Mouse (Mus musculus): Measurements from ENCODE around the gene Cttn. TPM values are rescaled to one million over a fixed set of nuclear protein-coding genes. Genes with fewer than 3 reads are reported as not detected.

Gene Cttn
- polyA plus RNA-seq, 1 experiment: 311 TPM

DNA sequence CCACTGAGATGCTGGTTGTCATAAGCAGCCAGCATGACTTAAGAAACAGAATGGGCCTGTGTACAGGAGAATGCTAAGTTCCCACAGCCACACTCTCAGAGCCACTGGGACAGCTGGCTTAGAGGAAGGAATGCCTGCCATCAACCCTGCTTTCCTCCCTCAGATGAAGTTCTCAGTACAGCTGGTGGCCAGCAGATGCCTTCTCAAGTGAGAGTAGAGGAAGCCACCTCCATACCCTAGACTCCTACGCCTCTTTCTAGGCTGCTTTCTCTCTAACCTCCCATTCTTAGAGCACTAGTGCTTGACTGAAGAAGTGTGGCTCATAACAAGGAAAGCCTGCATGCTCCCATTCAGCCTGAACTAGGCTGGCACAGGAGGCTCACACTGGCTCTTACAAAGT is 8.8 kb upstream of the Cttn start:
- Histone ChIP-seq H3K4me1 (peaks cover 91% of the 10 kb centered on the region), H3K9me3 (peaks cover 19% of the 10 kb centered on the region), H3K36me3 (replicated peaks; ENCODE audit: low read length) (peaks cover 95% of the 10 kb centered on the region), H3K4me3 (replicated peaks) (no peak overlapping the region), H3K27me3 (replicated peaks) (no peaks in the 10 kb centered on the region)
- TF ChIP-seq GATA1 (IDR thresholded peaks at IDR 0.05; ENCODE audit: borderline replicate concordance, low read length): no peak

DNA sequence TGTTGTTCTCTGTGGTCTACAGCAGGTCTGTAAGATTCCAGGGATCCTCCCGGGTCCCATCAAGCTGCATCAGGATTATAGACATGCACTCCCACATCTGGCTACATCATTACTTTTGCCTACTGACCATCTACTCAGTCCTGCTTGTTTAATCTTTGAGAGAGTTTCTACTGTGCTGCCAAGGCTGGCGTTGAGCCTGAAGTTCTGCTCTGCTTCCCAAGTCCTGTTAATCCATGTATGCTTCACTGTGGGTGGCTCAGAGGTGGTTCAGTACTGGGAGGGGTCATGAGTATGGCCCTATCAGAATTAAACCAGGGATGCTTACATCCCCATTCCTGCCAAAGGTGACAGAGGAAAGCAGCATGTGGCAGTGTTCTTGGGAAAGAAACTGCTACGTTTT is 4.9 kb upstream of the Cttn start:
- peaks cover 19% of the 10 kb centered on the region for H3K9me3 ChIP-seq
- H3K36me3 ChIP-seq (replicated peaks; ENCODE audit: low read length): peaks cover 88% of the 10 kb centered on the region
- H3K4me1 ChIP-seq: peaks cover 88% of the 10 kb centered on the region
- no peaks in the 10 kb centered on the region for H3K27me3 ChIP-seq (replicated peaks)
- TF ChIP-seq FLI1 (IDR thresholded peaks at IDR 0.05; ENCODE audit: low read length) (no peak), GATA1 (IDR thresholded peaks at IDR 0.05; ENCODE audit: borderline replicate concordance, low read length) (no peak)
- no peak overlapping the region for H3K4me3 ChIP-seq (replicated peaks)

DNA sequence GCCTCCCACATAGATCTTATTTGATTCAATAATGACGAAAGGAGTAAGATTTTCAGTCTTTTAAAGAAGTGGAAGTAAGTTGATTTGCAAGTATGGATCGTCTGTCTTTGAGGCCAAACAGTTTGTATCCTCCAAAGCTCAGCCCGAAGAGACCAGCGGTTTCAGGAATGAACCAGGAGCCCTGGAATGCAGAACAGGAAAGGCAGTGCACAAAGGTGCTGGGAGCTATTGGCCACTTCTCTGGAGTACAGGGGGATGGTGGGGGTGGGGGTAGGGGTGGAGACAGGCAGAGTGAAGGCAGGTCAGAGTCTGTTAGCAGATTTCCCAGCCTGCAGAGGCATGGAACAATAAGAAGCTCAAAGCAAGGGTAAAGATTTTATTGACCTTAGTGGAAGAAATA is 2.7 kb upstream of the Cttn start:
- H3K36me3 ChIP-seq (replicated peaks; ENCODE audit: low read length): peaks cover 78% of the 10 kb centered on the region
- H3K9me3 ChIP-seq: peaks cover 23% of the 10 kb centered on the region
- TF ChIP-seq GATA1 (IDR thresholded peaks at IDR 0.05; ENCODE audit: borderline replicate concordance, low read length) (no peak), FLI1 (IDR thresholded peaks at IDR 0.05; ENCODE audit: low read length) (no peak)
- H3K4me3 ChIP-seq (replicated peaks): no peak overlapping the region
- peaks cover 88% of the 10 kb centered on the region for H3K4me1 ChIP-seq
- H3K27me3 ChIP-seq (replicated peaks): no peaks in the 10 kb centered on the region

DNA sequence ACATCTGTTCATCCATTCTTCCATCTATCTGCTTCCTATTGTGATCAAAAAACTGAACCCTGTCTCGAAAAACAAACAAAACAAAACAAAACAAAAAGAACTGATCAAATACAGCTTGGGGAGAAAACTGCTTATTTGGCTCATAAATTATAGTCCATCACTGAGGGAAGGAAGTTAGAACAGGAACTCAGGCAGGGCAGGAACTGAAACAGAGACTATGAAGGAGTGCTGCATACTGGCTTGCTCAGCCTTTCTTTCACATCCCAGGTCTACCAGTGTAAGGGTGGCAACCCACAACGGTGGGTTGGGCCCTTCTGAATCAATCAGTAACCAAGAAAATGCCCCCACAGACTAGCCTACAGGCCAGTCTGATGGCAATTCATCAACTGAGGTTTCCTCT is 294 bp upstream of the Cttn start:
- H3K4me3 ChIP-seq (replicated peaks): peak overlapping the region; percentile 87

DNA sequence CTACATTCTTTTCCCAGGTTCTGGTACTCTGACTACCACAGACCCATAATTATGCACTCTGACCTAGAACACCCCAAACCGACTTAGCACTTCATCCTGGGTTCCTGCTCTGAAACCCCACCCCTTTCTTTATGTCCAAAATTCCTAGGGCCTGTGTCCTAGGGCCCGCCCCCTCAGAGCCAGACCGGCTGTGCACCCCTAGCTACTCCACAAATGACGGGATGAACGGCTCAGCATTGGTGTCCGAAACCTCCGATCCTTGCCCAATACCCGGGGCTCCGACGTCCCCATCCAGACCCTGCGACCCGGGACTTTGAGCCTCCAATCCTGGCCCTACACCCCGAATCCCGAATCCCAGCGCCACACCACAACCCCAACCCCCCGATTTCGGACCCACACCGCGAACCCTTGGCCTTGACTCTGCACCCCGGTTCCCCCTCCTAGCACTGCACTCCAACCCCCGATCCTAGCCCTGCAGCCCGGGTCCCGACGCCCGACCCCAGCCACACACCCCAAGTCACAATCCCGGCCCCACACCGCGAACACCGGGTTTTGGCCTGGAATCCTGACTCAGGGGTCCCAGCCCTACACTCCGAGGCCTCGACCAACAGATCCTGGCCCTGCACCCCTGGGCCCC is 783 bp downstream of the Cttn start:
- TF ChIP-seq GATA1 (IDR thresholded peaks at IDR 0.05; ENCODE audit: borderline replicate concordance, low read length) (no peak), FLI1 (IDR thresholded peaks at IDR 0.05; ENCODE audit: low read length) (no peak)
- Histone ChIP-seq H3K4me3 (replicated peaks) (peak overlapping the region; percentile 87), H3K27me3 (replicated peaks) (peaks cover 4% of the 10 kb centered on the region), H3K36me3 (replicated peaks; ENCODE audit: low read length) (peaks cover 61% of the 10 kb centered on the region), H3K4me1 (peaks cover 92% of the 10 kb centered on the region), H3K9me3 (peaks cover 9% of the 10 kb centered on the region)

More for the DNA sequence above, 294 bp upstream of the Cttn start:
- H3K36me3 ChIP-seq (replicated peaks; ENCODE audit: low read length): peaks cover 64% of the 10 kb centered on the region
- H3K4me1 ChIP-seq: peaks cover 96% of the 10 kb centered on the region
- peaks cover 15% of the 10 kb centered on the region for H3K9me3 ChIP-seq
- no peak for TF ChIP-seq GATA1 (IDR thresholded peaks at IDR 0.05; ENCODE audit: borderline replicate concordance, low read length)
- no peaks in the 10 kb centered on the region for H3K27me3 ChIP-seq (replicated peaks)

DNA sequence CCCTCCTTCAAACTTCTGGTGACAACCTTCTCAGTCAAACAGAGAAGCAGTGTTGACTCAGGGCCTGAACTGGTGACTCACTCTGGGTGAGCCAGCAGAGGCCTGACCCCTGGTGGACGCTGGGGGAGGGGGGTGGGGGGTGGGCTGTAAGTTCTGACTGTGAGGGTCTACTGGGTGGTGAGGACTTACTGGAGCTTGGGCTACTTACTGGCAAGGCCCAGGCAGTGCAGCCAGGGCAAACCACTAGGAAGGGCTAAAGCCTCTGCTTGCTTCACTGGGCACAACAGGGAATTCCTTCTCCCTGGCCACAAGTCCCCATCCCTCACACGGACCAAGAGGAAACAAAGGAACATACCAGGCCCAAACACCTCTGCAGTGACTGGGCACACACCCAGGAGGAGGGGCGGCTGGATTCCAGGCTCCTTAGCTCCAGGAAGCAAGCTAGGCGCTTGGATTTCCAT is 1.6 kb downstream of the Cttn start:
- Histone ChIP-seq H3K4me3 (replicated peaks) (peak overlapping the region; percentile 69), H3K9me3 (peaks cover 9% of the 10 kb centered on the region), H3K4me1 (peaks cover 93% of the 10 kb centered on the region), H3K27me3 (replicated peaks) (peaks cover 7% of the 10 kb centered on the region), H3K36me3 (replicated peaks; ENCODE audit: low read length) (peaks cover 61% of the 10 kb centered on the region)
- TF ChIP-seq FLI1 (IDR thresholded peaks at IDR 0.05; ENCODE audit: low read length) (no peak), GATA1 (IDR thresholded peaks at IDR 0.05; ENCODE audit: borderline replicate concordance, low read length) (no peak)

DNA sequence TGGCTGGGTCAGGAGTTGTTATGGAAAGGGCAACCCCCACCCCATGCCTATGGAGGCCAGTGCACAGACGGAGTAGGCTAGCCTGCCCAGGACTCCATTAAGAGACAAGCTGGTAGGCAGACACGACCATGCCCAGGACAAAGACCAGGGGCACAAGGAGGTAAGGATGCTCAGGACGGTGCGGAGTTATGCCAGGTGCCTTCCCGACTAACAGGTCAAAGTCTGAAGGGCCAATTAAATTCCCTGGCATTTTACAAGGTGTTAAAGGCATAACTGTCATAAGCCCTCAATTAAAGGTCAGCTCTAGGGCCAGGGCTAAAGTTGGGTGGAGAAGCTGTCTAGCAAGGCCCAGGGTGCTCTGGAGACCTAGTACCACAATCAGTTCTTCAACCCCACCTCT is 2.1 kb downstream of the Cttn start:
- H3K4me3 ChIP-seq (replicated peaks): peak overlapping the region; percentile 75
- no peak for TF ChIP-seq FLI1 (IDR thresholded peaks at IDR 0.05; ENCODE audit: low read length)
- TF ChIP-seq GATA1 (IDR thresholded peaks at IDR 0.05; ENCODE audit: borderline replicate concordance, low read length): no peak
- H3K36me3 ChIP-seq (replicated peaks; ENCODE audit: low read length): peaks cover 58% of the 10 kb centered on the region
- peaks cover 8% of the 10 kb centered on the region for H3K27me3 ChIP-seq (replicated peaks)
- H3K9me3 ChIP-seq: peaks cover 9% of the 10 kb centered on the region
- H3K4me1 ChIP-seq: peaks cover 91% of the 10 kb centered on the region

DNA sequence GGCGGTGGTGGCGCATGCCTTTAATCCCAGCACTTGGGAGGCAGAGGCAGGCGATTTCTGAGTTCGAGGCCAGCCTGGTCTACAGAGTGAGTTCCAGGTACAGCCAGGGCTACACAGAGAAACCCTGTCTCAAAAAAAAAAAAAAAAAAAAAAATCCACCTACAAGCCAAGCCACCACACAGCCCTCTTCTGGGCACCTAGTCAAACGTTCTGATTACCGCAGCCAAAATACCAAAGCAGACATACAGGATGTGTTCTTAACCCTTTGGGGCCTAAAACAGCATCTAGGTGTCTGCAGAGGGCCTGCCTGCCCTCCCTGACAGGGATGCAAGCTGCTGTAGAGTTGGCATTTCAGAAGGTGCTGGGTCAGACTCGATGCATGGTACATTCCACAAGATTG is 8.2 kb downstream of the Cttn start:
- Histone ChIP-seq H3K9me3 (peaks cover 11% of the 10 kb centered on the region), H3K36me3 (replicated peaks; ENCODE audit: low read length) (peaks cover 75% of the 10 kb centered on the region), H3K4me3 (replicated peaks) (no peak overlapping the region), H3K4me1 (peaks cover 89% of the 10 kb centered on the region), H3K27me3 (replicated peaks) (peaks cover 18% of the 10 kb centered on the region)
- no peak for TF ChIP-seq GATA1 (IDR thresholded peaks at IDR 0.05; ENCODE audit: borderline replicate concordance, low read length)
- no peak for TF ChIP-seq FLI1 (IDR thresholded peaks at IDR 0.05; ENCODE audit: low read length)

DNA sequence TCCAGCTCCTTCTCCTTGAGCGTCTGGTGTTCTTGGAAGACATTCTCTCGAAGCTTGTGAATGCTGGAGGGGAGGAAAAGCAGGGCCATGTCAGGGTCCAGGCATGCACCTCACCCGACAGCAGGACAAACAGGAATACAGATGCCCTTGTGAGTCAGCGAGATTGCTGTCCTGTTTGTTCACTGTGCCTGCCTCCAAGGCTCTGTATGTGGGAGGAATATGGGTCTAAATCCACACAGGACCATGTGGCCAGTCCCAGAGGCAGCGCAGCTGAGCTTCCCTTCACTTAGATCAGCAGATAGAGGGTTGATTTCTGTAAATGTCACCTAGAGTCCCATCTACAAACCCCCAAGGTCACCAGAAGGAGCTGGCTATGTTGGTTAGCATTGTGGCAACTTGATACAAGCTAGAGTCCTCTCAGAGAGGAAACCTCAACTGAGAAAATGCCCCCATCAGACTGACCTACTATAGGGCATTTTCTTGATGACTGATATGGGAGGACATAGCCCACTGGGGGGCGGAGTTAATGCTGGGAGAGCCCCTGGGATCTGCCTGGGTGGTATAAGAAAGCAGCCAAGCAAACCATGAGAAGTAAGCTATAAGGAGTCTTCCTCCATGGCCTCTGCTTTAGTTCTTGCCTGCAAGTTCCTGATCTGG is 9.4 kb downstream of the Cttn start:
- TF ChIP-seq GATA1 (IDR thresholded peaks at IDR 0.05; ENCODE audit: borderline replicate concordance, low read length): no peak
- Histone ChIP-seq H3K9me3 (peaks cover 11% of the 10 kb centered on the region), H3K36me3 (replicated peaks; ENCODE audit: low read length) (peaks cover 87% of the 10 kb centered on the region), H3K27me3 (replicated peaks) (peaks cover 20% of the 10 kb centered on the region), H3K4me1 (peaks cover 89% of the 10 kb centered on the region), H3K4me3 (replicated peaks) (peak overlapping the region; percentile 29)

DNA sequence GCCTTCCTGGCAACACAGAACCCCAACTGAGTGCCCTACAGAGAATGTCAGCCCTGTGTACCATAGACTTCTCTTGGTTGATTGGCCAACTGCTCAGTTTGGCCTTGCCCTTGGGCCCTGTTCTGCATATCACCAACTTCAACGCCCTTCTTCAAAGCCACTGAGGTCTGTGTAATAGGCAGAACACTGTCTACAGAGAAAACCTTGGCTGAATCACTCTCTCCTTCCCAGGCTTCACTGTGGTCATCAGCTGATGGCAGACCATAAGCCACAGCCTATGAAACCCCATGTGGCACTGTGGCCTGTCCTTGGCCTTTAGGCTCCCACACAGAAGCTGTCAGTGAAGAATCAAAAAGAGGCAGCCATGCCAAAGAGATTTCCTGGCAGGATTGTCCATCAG is 11.9 kb downstream of the Cttn start:
- H3K4me1 ChIP-seq: peaks cover 81% of the 10 kb centered on the region
- peaks cover 96% of the 10 kb centered on the region for H3K36me3 ChIP-seq (replicated peaks; ENCODE audit: low read length)
- H3K27me3 ChIP-seq (replicated peaks): peaks cover 18% of the 10 kb centered on the region
- H3K4me3 ChIP-seq (replicated peaks): no peak overlapping the region
- H3K9me3 ChIP-seq: peaks cover 11% of the 10 kb centered on the region
- TF ChIP-seq FLI1 (IDR thresholded peaks at IDR 0.05; ENCODE audit: low read length): no peak
- no peak for TF ChIP-seq GATA1 (IDR thresholded peaks at IDR 0.05; ENCODE audit: borderline replicate concordance, low read length)
